Mouse (Mus musculus): ENCODE data around the gene Iqschfp. TPM values are rescaled to one million over a fixed set of nuclear protein-coding genes. Genes with fewer than 3 reads are reported as not detected.
A peak's percentile ranks its signal among the peaks of the same experiment; 100 is the strongest.

The Iqschfp gene
- total RNA-seq, 2 experiments from 2014 or later: not detected

DNA sequence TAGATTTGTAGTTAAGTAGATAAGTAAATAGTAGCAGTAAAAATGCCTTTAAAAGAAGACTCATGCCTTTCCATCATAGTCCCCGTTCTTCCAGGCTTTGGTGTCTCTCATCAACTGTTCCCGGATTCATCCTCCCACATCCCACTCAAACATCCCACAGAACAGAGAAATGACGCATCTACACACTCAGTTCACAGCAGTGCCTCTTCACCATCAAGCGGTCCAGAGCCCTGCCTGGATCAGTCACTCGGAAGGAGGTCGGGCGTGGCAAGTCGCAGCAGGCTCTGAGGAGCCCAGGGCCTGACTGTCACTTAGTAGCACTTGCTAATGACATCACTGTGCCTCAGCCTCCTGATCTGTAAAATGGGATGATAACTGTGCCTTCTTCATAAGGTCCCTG, 714.7 kb downstream of the Iqschfp start:
- no peak for DNase-seq

DNA sequence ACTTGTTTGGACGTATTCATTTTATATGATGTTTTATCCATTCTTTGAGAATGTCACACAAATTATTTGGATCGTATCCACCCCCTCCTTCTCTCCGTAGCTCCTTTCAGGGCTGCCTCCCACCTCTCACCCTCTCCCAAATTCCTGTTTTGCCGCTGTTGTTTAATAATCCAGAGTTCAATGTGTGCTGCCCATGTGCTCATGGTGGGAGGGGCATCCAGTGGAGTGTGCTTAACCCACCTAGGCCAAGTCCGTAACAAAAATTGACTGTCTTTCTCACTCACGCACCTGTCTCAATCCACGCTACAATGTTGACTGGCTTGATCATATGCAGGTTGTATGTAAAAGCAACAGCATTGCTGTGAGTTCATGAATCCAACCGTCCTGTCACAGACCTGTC, 715.3 kb downstream of the Iqschfp start:
- DNase-seq: no peak

DNA sequence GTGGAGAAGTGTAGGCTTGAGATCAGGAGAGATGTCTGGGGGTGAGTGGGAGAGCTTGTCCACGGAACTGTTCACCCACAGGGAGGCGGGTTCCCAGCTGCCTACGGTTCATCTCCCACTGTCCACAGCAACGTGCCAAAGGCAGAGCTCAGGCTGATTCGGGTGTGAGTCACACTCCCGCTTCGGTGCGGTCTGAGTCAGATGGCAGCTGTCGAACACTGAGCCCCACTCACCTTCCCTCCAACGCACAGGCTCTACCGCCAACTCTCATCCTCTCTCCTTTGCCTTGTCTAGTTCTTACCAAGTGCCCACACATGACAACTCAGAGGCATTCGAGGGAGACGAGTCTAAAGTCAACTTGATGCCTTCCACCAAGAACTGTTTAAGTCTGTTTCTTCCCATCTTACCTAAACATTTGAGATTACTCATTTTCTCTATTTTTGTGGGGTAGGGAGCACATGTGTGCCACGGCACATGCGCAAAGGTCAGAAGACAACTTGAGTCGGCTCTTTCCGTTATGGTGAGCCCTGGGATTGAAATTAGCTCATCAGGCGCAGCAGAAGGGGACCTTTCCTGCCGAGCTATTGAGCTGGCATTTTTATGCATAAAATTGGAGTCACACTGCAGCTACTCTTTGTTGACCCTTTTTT, 716.9 kb downstream of the Iqschfp start:
- peak; percentile 35 for DNase-seq

DNA sequence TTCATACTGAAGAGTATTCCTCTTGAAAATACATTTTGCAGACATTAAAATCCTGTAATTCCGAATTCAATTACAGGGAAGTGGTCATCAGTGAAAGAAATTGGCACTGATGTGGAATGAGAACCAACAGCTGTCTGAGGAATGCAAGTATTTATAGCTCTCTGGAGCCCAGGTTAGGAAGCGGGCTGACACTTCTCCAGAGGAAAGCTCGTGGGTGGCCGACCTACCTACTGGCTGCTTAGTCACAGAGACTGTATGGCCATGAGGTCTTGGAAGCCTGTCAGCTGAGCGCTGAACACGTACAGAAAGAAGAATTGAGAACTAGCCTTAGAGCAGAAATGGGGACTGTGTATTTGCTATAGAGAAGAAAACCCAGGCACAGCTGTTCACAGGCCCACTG, 718.0 kb downstream of the Iqschfp start:
- DNase-seq: no peak

- no peak for DNase-seq
Measured at GRCm38 (mm10) chr3:68610598-68611261, 718.7 kb downstream of the Iqschfp start.

- DNase-seq: no peak
Measured at GRCm38 (mm10) chr3:68615042-68615810, 723.2 kb downstream of the Iqschfp start.

DNA sequence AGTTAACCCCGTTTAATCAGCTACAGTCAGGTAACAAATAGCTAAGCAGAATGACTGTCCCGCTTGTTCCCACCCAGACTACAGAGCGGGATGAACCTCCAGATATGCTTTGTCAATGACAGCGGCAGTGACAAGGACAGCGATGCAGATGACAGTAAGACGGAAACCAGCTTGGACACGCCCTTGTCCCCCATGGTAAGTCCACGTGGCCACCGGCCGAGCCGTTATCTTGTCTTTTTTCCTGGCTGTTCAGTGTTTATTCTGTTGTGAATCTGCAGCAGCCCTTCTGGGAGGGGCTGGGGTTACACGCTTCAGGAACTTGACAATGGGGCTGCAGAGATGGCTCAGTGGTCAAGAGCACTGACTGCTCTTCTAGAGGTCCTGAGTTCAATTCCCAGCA, 724.3 kb downstream of the Iqschfp start:
- no peak for DNase-seq

- no peak for DNase-seq
Measured at GRCm38 (mm10) chr3:68617708-68618107, 725.7 kb downstream of the Iqschfp start.

DNA sequence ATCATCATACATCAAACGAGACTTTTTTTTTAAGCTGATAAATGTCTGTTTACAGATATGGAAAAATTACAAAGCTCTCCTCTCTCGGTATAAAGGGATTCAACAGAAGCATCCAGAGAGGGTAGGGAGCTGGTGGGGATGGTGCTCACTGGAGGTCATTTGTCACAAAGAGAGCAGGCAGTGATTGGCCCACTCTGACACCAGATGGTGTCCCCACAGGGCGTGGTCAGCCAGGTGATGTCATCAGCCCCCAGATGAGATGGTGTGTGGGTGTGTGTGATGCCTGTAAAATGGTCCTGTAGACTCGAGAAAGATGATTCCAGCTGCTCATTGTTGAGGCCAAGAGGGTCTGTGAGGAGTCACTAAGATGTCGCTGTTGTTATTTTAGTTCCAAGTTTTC, 727.1 kb downstream of the Iqschfp start:
- no peak for DNase-seq

GRCm38 (mm10) chr3:68621971-68622370, 729.9 kb downstream of the Iqschfp start:
- no peak for DNase-seq

GRCm38 (mm10) chr3:68623036-68623435, 731.0 kb downstream of the Iqschfp start:
- no peak for DNase-seq

DNA sequence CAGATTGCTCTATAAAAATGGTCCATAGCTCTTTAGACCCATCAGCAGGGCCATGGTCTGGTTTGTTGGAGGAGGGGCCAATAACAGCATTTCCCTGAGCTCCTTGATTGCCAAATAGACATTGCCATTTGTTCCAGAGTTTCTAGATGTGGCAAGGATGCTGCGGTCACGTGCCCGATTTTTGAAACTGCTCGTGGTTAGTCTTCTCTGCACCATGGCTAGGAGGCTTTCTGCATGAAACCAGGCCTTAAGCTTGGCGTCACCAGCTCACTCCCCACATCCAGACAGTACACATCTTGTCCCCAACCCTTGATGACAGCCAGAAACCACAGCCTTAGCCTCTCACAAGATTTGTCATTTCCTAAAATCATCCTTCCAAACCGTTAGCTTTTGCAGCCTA, 732.4 kb downstream of the Iqschfp start:
- DNase-seq: no peak

- no peak for DNase-seq
Measured at GRCm38 (mm10) chr3:68630261-68630660, 738.2 kb downstream of the Iqschfp start.

- DNase-seq: no peak
Measured at GRCm38 (mm10) chr3:68630821-68631220, 738.8 kb downstream of the Iqschfp start.

- no peak for DNase-seq
Measured at GRCm38 (mm10) chr3:68632714-68633113, 740.7 kb downstream of the Iqschfp start.

GRCm38 (mm10) chr3:68633577-68633976, 741.5 kb downstream of the Iqschfp start:
- no peak for DNase-seq

DNA sequence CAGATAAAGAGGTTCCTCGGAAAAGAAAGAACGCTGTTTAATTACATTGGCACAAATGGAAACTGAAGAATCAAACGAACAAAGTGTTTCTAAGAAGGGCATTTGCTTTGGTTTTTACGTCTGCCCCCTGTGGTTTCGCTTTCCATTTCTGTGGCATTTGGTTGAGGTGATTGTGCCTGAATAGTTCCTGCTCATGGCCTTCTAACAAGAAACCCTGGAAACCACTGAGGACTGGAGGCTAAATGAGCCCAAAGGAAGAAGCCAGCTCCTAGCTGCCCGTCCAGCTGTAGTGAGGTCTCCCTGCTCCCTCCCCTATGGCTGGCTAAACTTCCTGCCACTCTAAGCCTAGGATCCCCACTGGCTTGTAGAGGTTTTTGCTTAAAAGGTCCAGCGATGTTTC, 745.9 kb downstream of the Iqschfp start:
- DNase-seq: no peak

GRCm38 (mm10) chr3:68638703-68639102, 746.7 kb downstream of the Iqschfp start:
- no peak for DNase-seq

GRCm38 (mm10) chr3:68642935-68643334, 750.9 kb downstream of the Iqschfp start:
- no peak for DNase-seq

GRCm38 (mm10) chr3:68646387-68647130, 754.5 kb downstream of the Iqschfp start:
- peak; percentile 27 for DNase-seq

DNA sequence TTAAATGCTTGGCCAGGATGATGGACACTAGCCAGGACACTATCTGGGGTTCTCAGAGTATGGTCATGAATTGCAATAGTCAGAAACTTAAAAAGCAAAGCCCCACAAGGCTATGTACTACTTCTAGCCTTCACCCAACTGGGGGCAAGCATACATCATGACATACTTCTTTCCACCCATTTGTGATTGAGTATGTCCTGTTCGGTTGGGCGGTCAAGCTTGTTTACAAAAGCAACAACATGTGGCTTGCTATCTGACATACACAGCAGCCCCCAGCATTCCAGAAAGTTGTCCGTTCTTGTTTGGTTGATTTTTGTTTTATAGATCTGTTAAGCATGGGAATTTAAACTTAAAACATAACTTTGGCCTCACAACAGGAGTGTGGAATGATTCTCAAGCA, 755.2 kb downstream of the Iqschfp start:
- DNase-seq: no peak

- DNase-seq: no peak
Measured at GRCm38 (mm10) chr3:68650251-68650650, 758.2 kb downstream of the Iqschfp start.
